In the genomic region with DNA sequence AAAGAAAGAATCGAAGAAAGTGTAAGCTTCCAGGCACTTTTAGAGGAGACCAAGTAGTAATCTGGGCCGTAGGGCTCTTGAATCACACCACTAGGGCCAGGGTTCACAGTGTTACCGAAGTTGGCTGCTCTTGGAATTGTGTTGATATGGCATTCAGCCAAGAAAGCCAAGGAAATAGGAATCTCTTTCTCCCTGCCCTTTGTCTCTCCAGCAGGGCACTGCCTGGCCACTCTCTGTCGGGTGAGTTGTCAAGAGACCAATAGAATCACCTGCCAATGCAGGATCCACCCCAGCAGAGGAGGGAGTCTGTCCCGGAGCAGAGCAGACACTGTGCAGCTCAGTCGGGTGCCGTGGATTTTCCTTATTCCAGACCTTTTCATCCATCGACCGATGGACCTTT, we compare ENCODE assay signal across 21 mouse cellular contexts. TPM values are rescaled to one million over a fixed set of nuclear protein-coding genes. Genes with fewer than 3 reads are reported as not detected.
A peak's percentile ranks its signal among the peaks of the same experiment; 100 is the strongest.
DNase-seq lines count a peak whose midpoint lies in the region; ATAC-seq and TF ChIP-seq lines count a peak whose summit lies in the region.
"Had no signal": no experiment of that assay in that cellular context is flagged by ENCODE, and none has a peak within 500 bp of the region (broad histone marks: within the 10 kb centered on the region; RNA-seq: fewer than 3 reads in every experiment).

No protein-coding gene starts in this region.

- TF ChIP-seq POLR2A in liver, adult 2 months (IDR thresholded peaks at IDR 0.05; ENCODE audit: extremely low read depth, insufficient read depth, low read length) = no peak

- no peak overlapping the region for H3K4me2 ChIP-seq in liver, embryonic 12.5 days
- no peak overlapping the region for H3K4me2 ChIP-seq in heart, embryonic 15.5 days
- no peak overlapping the region for H3K4me2 ChIP-seq in intestine, embryonic 16.5 days (ENCODE audit: low read depth, low read length)
- H3K4me2 ChIP-seq in hindbrain, embryonic 12.5 days (replicated peaks) = no peak overlapping the region
- H3K4me2 ChIP-seq: embryonic facial prominence, embryonic 15.5 days; hindbrain, embryonic 15.5 days; limb, embryonic 15.5 days; midbrain, embryonic 13.5 days; neural tube, embryonic 13.5 days had no signal

- DNase-seq in liver, adult 2 months (ENCODE audit: extremely low read depth, low read depth, low spot score) = peak; percentile 95
- DNase-seq in thymus, postnatal 14 days = no peak
- no peak for DNase-seq in thymus, postnatal 4 days
- DNase-seq: cerebellum, adult 2 months; cerebellum, postnatal 36 days; forebrain, postnatal 0 days; kidney, adult 2 months; kidney, postnatal 10 days; liver, postnatal 0 days; lung, postnatal 10 days; right cerebral cortex, adult 18-20 months had no signal

- H3K4me3 ChIP-seq in liver, adult 2 months (ENCODE audit: insufficient read depth, low read depth, low read length) = no peak overlapping the region
- H3K4me3 ChIP-seq in liver, embryonic 12.5 days = no peak overlapping the region
- no peak overlapping the region for H3K4me3 ChIP-seq in heart, embryonic 15.5 days
- H3K4me3 ChIP-seq in intestine, embryonic 16.5 days (ENCODE audit: low read length) = no peak overlapping the region
- H3K4me3 ChIP-seq in hindbrain, embryonic 12.5 days = no peak overlapping the region
- H3K4me3 ChIP-seq: embryonic facial prominence, embryonic 15.5 days; hindbrain, embryonic 15.5 days; layer of hippocampus, adult 2 months; limb, embryonic 15.5 days; midbrain, embryonic 13.5 days; neural tube, embryonic 13.5 days had no signal

- no peaks in the 10 kb centered on the region for H3K79me2 ChIP-seq in liver, adult 2 months (ENCODE audit: control insufficient read depth, insufficient read depth, low read length)

- ATAC-seq in liver, embryonic 12.5 days = no peak
- ATAC-seq in heart, embryonic 15.5 days (replicated peaks; ENCODE audit: insufficient number of reproducible peaks, insufficient read depth, low FRiP score, low read depth) = 0 out of 2 replicates have a peak, but pooled peaks have one; percentile 50
- ATAC-seq in intestine, embryonic 16.5 days = peak; percentile 94
- no peak for ATAC-seq in hindbrain, embryonic 12.5 days (ENCODE audit: low FRiP score)
- ATAC-seq: forebrain, postnatal 0 days; liver, postnatal 0 days; midbrain, embryonic 13.5 days had no signal

- no peak overlapping the region for H3K9ac ChIP-seq in liver, adult 2 months (ENCODE audit: low read depth, low read length)
- H3K9ac ChIP-seq in liver, embryonic 12.5 days = no peak overlapping the region
- no peak overlapping the region for H3K9ac ChIP-seq in heart, embryonic 15.5 days
- H3K9ac ChIP-seq in intestine, embryonic 16.5 days (ENCODE audit: low read depth, low read length) = no peak overlapping the region
- no peak overlapping the region for H3K9ac ChIP-seq in hindbrain, embryonic 12.5 days
- H3K9ac ChIP-seq: embryonic facial prominence, embryonic 15.5 days; forebrain, postnatal 0 days; hindbrain, embryonic 15.5 days; limb, embryonic 15.5 days; liver, postnatal 0 days; midbrain, embryonic 13.5 days; neural tube, embryonic 13.5 days had no signal

- no peaks in the 10 kb centered on the region for H3K9me3 ChIP-seq in liver, embryonic 12.5 days (replicated peaks)
- no peaks in the 10 kb centered on the region for H3K9me3 ChIP-seq in heart, embryonic 15.5 days (replicated peaks)
- H3K9me3 ChIP-seq in intestine, embryonic 16.5 days (ENCODE audit: control insufficient read depth, low read length) = no peaks in the 10 kb centered on the region
- H3K9me3 ChIP-seq in hindbrain, embryonic 12.5 days (replicated peaks) = no peaks in the 10 kb centered on the region
- H3K9me3 ChIP-seq: embryonic facial prominence, embryonic 15.5 days; hindbrain, embryonic 15.5 days; limb, embryonic 15.5 days; midbrain, embryonic 13.5 days; neural tube, embryonic 13.5 days had no signal

- WGBS in liver, adult 2 months = 62% methylated on average over 9 of the region's 9 CpGs
- 72% methylated on average over 9 of the region's 9 CpGs for WGBS in liver, embryonic 12.5 days (ENCODE audit: insufficient replicate concordance)
- WGBS in heart, embryonic 15.5 days = 68% methylated on average over 9 of the region's 9 CpGs
- WGBS in intestine, embryonic 16.5 days = 76% methylated on average over 9 of the region's 9 CpGs
- WGBS in hindbrain, embryonic 12.5 days = 90% methylated on average over 9 of the region's 9 CpGs

- no peaks in the 10 kb centered on the region for H3K27me3 ChIP-seq in liver, adult 2 months (ENCODE audit: control insufficient read depth, insufficient read depth, low read length)
- H3K27me3 ChIP-seq in liver, embryonic 12.5 days (replicated peaks) = no peaks in the 10 kb centered on the region; the same call in 1 of the 2 replicates
- no peaks in the 10 kb centered on the region for H3K27me3 ChIP-seq in heart, embryonic 15.5 days
- no peaks in the 10 kb centered on the region for H3K27me3 ChIP-seq in intestine, embryonic 16.5 days (replicated peaks; ENCODE audit: control insufficient read depth, insufficient read depth, low read length)
- H3K27me3 ChIP-seq in hindbrain, embryonic 12.5 days = no peaks in the 10 kb centered on the region
- H3K27me3 ChIP-seq: embryonic facial prominence, embryonic 15.5 days; hindbrain, embryonic 15.5 days; limb, embryonic 15.5 days; midbrain, embryonic 13.5 days; neural tube, embryonic 13.5 days had no signal

- no peaks in the 10 kb centered on the region for H3K36me3 ChIP-seq in liver, adult 2 months (ENCODE audit: control insufficient read depth, insufficient read depth, low read length)
- no peaks in the 10 kb centered on the region for H3K36me3 ChIP-seq in liver, embryonic 12.5 days
- no peaks in the 10 kb centered on the region for H3K36me3 ChIP-seq in heart, embryonic 15.5 days
- no peaks in the 10 kb centered on the region for H3K36me3 ChIP-seq in intestine, embryonic 16.5 days (ENCODE audit: control insufficient read depth, insufficient read depth, low read length)
- H3K36me3 ChIP-seq in hindbrain, embryonic 12.5 days = no peaks in the 10 kb centered on the region
- H3K36me3 ChIP-seq: embryonic facial prominence, embryonic 15.5 days; hindbrain, embryonic 15.5 days; limb, embryonic 15.5 days; midbrain, embryonic 13.5 days; neural tube, embryonic 13.5 days had no signal

- H3K4me1 ChIP-seq in liver, adult 2 months (ENCODE audit: control insufficient read depth, insufficient read depth, low read length) = peaks cover 3% of the 10 kb centered on the region; the same call in 1 of the 2 replicates
- no peaks in the 10 kb centered on the region for H3K4me1 ChIP-seq in liver, embryonic 12.5 days
- H3K4me1 ChIP-seq in heart, embryonic 15.5 days (replicated peaks) = peaks cover 17% of the 10 kb centered on the region
- H3K4me1 ChIP-seq in intestine, embryonic 16.5 days (ENCODE audit: control insufficient read depth, insufficient read depth, low read length) = no peaks in the 10 kb centered on the region
- H3K4me1 ChIP-seq in hindbrain, embryonic 12.5 days = no peaks in the 10 kb centered on the region
- H3K4me1 ChIP-seq: embryonic facial prominence, embryonic 15.5 days; hindbrain, embryonic 15.5 days; limb, embryonic 15.5 days; midbrain, embryonic 13.5 days; neural tube, embryonic 13.5 days had no signal

- H3K27ac ChIP-seq in liver, adult 2 months (replicated peaks; ENCODE audit: insufficient read depth, low read depth, low read length) = no peak overlapping the region
- H3K27ac ChIP-seq in liver, embryonic 12.5 days = no peak overlapping the region
- peak overlapping the region; percentile 39 for H3K27ac ChIP-seq in heart, embryonic 15.5 days
- H3K27ac ChIP-seq in intestine, embryonic 16.5 days (ENCODE audit: low read length) = peak overlapping the region; percentile 78
- no peak overlapping the region for H3K27ac ChIP-seq in hindbrain, embryonic 12.5 days
- H3K27ac ChIP-seq: embryonic facial prominence, embryonic 15.5 days; hindbrain, embryonic 15.5 days; layer of hippocampus, adult 2 months; limb, embryonic 15.5 days; midbrain, embryonic 13.5 days; neural tube, embryonic 13.5 days had no signal

- no peak for TF ChIP-seq CTCF in liver, adult 2 months (IDR thresholded peaks at IDR 0.05; ENCODE audit: low read depth, low read length)

RNA-seq across cellular contexts. Expression of gene Pgrmc2, which starts 19.1 kb away (rescaled TPM):
- total RNA-seq in liver, adult 2 months (2014; rRNA removed) = 18.3 and 21.2 TPM in 2 replicates
- polyA plus RNA-seq in liver, adult 2 months (2012; rRNA removed) = 19.9 and 24.5 TPM in 2 replicates
- 34.1 and 34.9 TPM in 2 replicates for polyA plus RNA-seq in liver, embryonic 12.5 days (2016; fragmentation: Nextera tagmentation; extraction: Ambion mirVana)
- 44.9 and 45.2 TPM in 2 replicates for polyA plus RNA-seq in heart, embryonic 15.5 days (2015; fragmentation: Nextera tagmentation; extraction: Ambion mirVana)
- 57.6 and 70.9 TPM in 2 replicates for polyA plus RNA-seq in intestine, embryonic 16.5 days (2015; fragmentation: Nextera tagmentation; extraction: Ambion mirVana)
- 43.7 and 46.1 TPM in 2 replicates for polyA plus RNA-seq in hindbrain, embryonic 12.5 days (2016; fragmentation: Nextera tagmentation; extraction: Ambion mirVana)

Comparison
In these comparisons a context has a peak if more than half of its experiments do, and no peak if none do; other contexts are left out.
1. H3K27ac ChIP-seq: peak in heart, embryonic 15.5 days (single experiment) and intestine, embryonic 16.5 days (single experiment); none in liver, adult 2 months (single experiment), liver, embryonic 12.5 days (single experiment) and hindbrain, embryonic 12.5 days (single experiment).
2. ATAC-seq: peak in heart, embryonic 15.5 days (single experiment) and intestine, embryonic 16.5 days (single experiment); none in liver, embryonic 12.5 days (single experiment) and hindbrain, embryonic 12.5 days (single experiment).